Mouse (Mus musculus): ENCODE data around the gene Suco. TPM values are rescaled to one million over a fixed set of nuclear protein-coding genes. Genes with fewer than 3 reads are reported as not detected.
A peak's percentile ranks its signal among the peaks of the same experiment; 100 is the strongest.

Gene Suco
- 5.2 and 6.0 TPM in 2 replicates for polyA plus RNA-seq (2012; rRNA removed)

DNA sequence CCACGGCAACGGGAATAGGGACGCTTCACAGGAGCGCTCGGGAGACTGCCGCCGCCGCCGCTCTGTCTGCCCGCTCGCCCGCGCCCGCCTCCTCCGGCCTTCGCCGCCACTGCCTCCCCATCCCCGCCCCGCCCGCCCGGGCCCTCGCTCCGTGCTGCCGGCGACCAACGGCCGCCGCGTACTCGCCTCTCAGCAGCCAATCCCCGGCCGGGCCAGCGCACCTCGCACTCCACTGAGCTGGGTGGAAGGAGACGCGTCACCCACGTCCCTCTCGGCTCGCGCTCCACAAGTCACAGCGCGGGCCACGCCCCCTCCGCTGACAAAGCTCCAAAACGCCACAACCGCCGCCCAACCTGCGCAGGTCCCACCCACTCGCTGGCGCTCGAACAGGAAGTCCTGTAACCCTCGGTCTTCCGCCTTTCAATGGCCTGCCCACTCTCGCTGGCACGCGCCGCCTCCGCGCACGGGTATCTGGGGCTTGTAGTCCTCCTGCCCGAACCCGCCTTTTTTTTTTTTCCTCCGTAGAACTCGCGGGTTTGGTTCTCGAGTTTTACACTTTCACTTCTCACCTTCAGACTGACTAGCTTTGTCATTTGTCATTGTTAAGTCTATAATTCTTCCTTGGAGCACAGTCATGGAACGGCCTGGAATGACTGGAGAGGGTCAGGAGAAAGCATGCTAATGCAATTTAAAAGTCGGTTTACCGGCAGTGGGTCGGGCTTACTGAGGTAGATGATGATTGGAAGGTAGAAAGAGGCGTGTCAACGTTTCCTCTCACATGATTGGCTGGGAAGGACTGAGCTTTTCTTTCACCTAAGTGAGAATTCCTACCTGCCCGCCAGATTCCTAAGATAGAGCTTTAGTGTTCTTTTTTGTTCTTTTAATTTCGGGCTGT, at the start of gene Suco:
TSS of gene Suco (minus strand) at position 130 of the 895 bp plus-strand sequence.
- under 1% methylated on average over 64 of the region's 74 CpGs for WGBS
- Histone ChIP-seq H3K36me3 (ENCODE audit: control insufficient read depth, insufficient read depth, low read length) (no peaks in the 10 kb centered on the region), H3K4me1 (replicated peaks; ENCODE audit: control insufficient read depth, insufficient read depth, low read length) (peaks cover 4% of the 10 kb centered on the region), H3K27me3 (ENCODE audit: control insufficient read depth, insufficient read depth, low read length) (no peaks in the 10 kb centered on the region), H3K27ac (ENCODE audit: control insufficient read depth, insufficient read depth, low read length) (peak within 1 kb of the TSS; percentile 79), H3K4me3 (ENCODE audit: control insufficient read depth, insufficient read depth, low read length) (peak within 1 kb of the TSS; percentile 80)
- TF ChIP-seq POLR2A (IDR thresholded peaks at IDR 0.05; ENCODE audit: control insufficient read depth, extremely low read depth, insufficient read depth, low read length, poor library complexity) (peak; percentile 61; the same call in 1 of the 2 replicates), CTCF (IDR thresholded peaks at IDR 0.05; ENCODE audit: borderline replicate concordance, control insufficient read depth, extremely low read depth, insufficient read depth, low read length, poor library complexity) (no peak)
- DNase-seq: peak; percentile 99

DNA sequence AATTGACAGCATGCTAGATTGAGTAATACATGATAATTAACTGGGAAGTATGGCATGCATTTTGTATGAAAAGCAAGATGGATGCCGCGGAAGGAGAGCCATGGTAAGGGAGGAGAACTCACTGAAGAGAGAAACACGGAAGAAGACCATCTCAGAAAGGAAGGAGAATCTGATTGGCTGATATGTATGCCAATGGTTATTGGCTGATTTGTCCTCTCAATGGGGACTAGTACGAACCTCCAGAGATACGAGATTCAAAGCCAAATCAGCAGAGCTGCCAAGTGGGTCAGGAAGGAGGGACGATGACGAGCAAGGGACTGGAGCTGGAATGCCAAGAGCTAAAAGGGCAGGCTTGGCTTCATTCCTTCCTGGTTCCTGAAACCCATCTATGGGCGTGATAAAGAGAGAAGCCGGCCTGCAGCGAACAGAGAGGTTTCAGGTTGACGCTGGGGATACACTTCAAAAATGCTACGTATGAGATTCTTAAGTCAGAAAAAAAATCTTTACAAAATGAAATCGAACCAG, 48.9 kb upstream of the Suco start:
- WGBS: 94% methylated on average over 13 of the region's 13 CpGs

DNA sequence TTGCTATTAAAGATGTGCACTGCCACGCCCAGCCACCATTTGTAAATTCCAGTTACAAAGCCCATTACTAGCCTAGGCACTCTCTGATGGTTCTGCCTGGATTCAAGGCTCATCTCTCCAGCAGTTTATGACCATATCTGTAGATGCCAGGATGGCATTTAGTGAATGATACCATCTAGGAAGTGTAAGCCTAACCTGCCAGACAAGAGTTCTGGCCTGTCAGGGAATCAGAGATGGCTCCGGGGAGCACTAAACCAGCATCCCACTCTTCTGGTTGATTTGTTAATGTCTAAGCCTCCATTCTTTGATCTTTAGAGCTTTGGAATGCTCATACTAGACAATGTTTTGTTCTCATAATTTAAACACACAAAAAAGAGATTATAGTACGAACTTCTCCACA, 47.8 kb upstream of the Suco start:
- no peak for DNase-seq
- H3K36me3 ChIP-seq (ENCODE audit: control insufficient read depth, insufficient read depth, low read length): no peaks in the 10 kb centered on the region

More for the DNA sequence above, 48.9 kb upstream of the Suco start:
- Histone ChIP-seq H3K27ac (ENCODE audit: control insufficient read depth, insufficient read depth, low read length) (no peak overlapping the region), H3K4me1 (replicated peaks; ENCODE audit: control insufficient read depth, insufficient read depth, low read length) (no peaks in the 10 kb centered on the region), H3K27me3 (ENCODE audit: control insufficient read depth, insufficient read depth, low read length) (no peaks in the 10 kb centered on the region), H3K4me3 (ENCODE audit: control insufficient read depth, insufficient read depth, low read length) (no peak overlapping the region), H3K36me3 (ENCODE audit: control insufficient read depth, insufficient read depth, low read length) (no peaks in the 10 kb centered on the region)
- DNase-seq: no peak
- TF ChIP-seq POLR2A (IDR thresholded peaks at IDR 0.05; ENCODE audit: control insufficient read depth, extremely low read depth, insufficient read depth, low read length, poor library complexity) (no peak), CTCF (IDR thresholded peaks at IDR 0.05; ENCODE audit: borderline replicate concordance, control insufficient read depth, extremely low read depth, insufficient read depth, low read length, poor library complexity) (no peak)

DNA sequence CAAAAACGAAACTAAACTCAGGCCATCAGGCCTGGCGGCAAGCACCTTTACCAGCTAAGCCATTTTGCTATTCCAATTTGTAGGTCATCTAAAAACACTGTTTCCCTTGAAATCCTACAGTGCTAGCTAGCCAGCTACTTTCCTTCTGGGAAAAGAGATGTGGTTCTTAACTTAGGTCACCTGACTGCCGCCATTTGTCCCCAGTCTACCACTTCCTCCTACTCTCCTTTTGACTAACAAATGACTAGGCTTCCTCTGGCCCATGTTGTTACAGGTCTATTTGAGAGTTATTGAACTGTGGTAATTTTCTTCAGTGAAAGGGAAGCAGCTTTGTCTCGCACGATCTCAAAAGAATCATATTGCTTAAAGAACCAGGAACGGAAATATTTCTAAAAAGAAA, 45.4 kb upstream of the Suco start:
- H3K27me3 ChIP-seq (ENCODE audit: control insufficient read depth, insufficient read depth, low read length): no peaks in the 10 kb centered on the region
- no peak for DNase-seq
- TF ChIP-seq CTCF (IDR thresholded peaks at IDR 0.05; ENCODE audit: borderline replicate concordance, control insufficient read depth, extremely low read depth, insufficient read depth, low read length, poor library complexity) (no peak), POLR2A (IDR thresholded peaks at IDR 0.05; ENCODE audit: control insufficient read depth, extremely low read depth, insufficient read depth, low read length, poor library complexity) (no peak)
- no peaks in the 10 kb centered on the region for H3K36me3 ChIP-seq (ENCODE audit: control insufficient read depth, insufficient read depth, low read length)
- no peak overlapping the region for H3K4me3 ChIP-seq (ENCODE audit: control insufficient read depth, insufficient read depth, low read length)
- 78% methylated on average over 6 of the region's 6 CpGs for WGBS
- no peak overlapping the region for H3K27ac ChIP-seq (ENCODE audit: control insufficient read depth, insufficient read depth, low read length)
- H3K4me1 ChIP-seq (replicated peaks; ENCODE audit: control insufficient read depth, insufficient read depth, low read length): 0 out of 2 replicates have a peak, but pooled peaks cover 3% of the 10 kb centered on the region

More for the DNA sequence above, 47.8 kb upstream of the Suco start:
- no peak overlapping the region for H3K4me3 ChIP-seq (ENCODE audit: control insufficient read depth, insufficient read depth, low read length)
- TF ChIP-seq POLR2A (IDR thresholded peaks at IDR 0.05; ENCODE audit: control insufficient read depth, extremely low read depth, insufficient read depth, low read length, poor library complexity) (no peak), CTCF (IDR thresholded peaks at IDR 0.05; ENCODE audit: borderline replicate concordance, control insufficient read depth, extremely low read depth, insufficient read depth, low read length, poor library complexity) (no peak)
- no peaks in the 10 kb centered on the region for H3K4me1 ChIP-seq (replicated peaks; ENCODE audit: control insufficient read depth, insufficient read depth, low read length)
- H3K27me3 ChIP-seq (ENCODE audit: control insufficient read depth, insufficient read depth, low read length): no peaks in the 10 kb centered on the region
- WGBS: 95% methylated on average over 3 of the region's 3 CpGs
- no peak overlapping the region for H3K27ac ChIP-seq (ENCODE audit: control insufficient read depth, insufficient read depth, low read length)

DNA sequence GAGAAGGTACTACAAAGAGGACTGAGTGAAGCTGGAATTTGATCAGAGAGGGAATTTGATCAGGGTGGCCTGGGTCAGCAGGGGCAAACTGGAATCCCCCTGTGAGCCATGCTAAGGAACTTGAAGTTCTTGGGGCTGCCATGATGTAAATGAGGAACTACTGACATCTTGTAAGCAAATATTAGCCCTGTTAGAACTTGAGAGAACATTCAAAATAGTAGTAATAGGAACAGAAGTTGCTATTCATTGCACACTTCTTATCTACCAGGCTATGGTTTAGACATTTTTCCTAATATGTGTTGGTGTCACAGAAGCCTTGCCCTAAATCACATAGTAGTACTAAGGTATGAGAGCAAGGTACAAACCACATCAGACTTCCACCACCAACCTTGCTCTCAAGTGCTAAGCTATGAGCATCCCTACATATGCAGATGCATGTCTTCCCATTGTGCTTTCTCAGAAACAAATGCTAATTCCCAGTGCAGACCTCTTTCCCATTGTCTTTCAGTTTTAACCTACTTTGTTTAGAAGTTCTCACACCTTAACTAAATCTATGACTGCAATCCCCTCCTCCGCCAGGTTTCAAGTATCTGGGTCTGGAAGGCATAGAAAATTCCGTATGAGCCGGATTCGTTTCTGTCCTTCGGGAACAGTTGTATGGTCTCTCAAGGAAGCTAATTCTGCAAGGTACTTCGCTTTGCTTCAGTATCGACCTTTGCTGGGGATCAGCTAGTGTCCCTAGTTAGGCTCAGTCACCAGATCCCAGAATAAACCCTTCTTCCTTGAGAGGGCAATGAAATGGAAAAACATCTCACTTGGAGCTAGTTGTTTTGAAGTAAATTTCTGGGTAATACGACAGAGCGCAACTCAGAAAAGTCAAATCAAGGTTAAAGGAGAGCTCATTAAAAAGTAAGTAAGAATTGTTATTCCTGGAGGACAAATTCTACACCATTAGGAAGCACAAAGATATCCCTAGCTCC, 44.3 kb upstream of the Suco start:
- TF ChIP-seq POLR2A (IDR thresholded peaks at IDR 0.05; ENCODE audit: control insufficient read depth, extremely low read depth, insufficient read depth, low read length, poor library complexity) (no peak), CTCF (IDR thresholded peaks at IDR 0.05; ENCODE audit: borderline replicate concordance, control insufficient read depth, extremely low read depth, insufficient read depth, low read length, poor library complexity) (no peak)
- 97% methylated on average over 9 of the region's 9 CpGs for WGBS
- no peaks in the 10 kb centered on the region for H3K36me3 ChIP-seq (ENCODE audit: control insufficient read depth, insufficient read depth, low read length)
- H3K27ac ChIP-seq (ENCODE audit: control insufficient read depth, insufficient read depth, low read length): no peak overlapping the region
- 0 out of 2 replicates have a peak, but pooled peaks cover 3% of the 10 kb centered on the region for H3K4me1 ChIP-seq (replicated peaks; ENCODE audit: control insufficient read depth, insufficient read depth, low read length)
- H3K4me3 ChIP-seq (ENCODE audit: control insufficient read depth, insufficient read depth, low read length): no peak overlapping the region
- no peaks in the 10 kb centered on the region for H3K27me3 ChIP-seq (ENCODE audit: control insufficient read depth, insufficient read depth, low read length)
- no peak for DNase-seq

DNA sequence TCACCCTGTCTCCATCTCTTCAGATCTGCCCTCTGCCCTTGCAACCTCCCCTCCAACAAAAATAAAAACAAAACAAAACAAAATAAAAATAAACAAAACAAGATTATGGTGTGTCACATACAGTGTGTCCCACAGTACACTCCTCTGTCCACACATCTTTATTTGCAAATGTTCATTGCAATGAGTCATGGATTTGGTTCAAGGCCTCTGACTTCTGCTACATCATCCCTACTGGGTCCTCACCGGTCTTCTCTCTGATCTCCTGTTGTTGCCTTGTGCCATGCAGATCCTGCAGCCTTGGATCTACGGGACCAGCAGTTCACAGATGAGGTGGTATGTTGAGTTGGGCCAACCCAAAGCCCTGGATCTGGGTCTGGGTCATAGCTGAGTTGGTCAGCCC, 43.1 kb upstream of the Suco start:
- WGBS: 97% methylated on average over 2 of the region's 2 CpGs
- TF ChIP-seq CTCF (IDR thresholded peaks at IDR 0.05; ENCODE audit: borderline replicate concordance, control insufficient read depth, extremely low read depth, insufficient read depth, low read length, poor library complexity) (no peak), POLR2A (IDR thresholded peaks at IDR 0.05; ENCODE audit: control insufficient read depth, extremely low read depth, insufficient read depth, low read length, poor library complexity) (no peak)
- no peak for DNase-seq
- no peaks in the 10 kb centered on the region for H3K27me3 ChIP-seq (ENCODE audit: control insufficient read depth, insufficient read depth, low read length)
- H3K4me1 ChIP-seq (replicated peaks; ENCODE audit: control insufficient read depth, insufficient read depth, low read length): 0 out of 2 replicates have a peak, but pooled peaks cover 3% of the 10 kb centered on the region
- no peaks in the 10 kb centered on the region for H3K36me3 ChIP-seq (ENCODE audit: control insufficient read depth, insufficient read depth, low read length)
- no peak overlapping the region for H3K27ac ChIP-seq (ENCODE audit: control insufficient read depth, insufficient read depth, low read length)
- H3K4me3 ChIP-seq (ENCODE audit: control insufficient read depth, insufficient read depth, low read length): no peak overlapping the region
